Mouse (Mus musculus) heart, postnatal 0 days (tissue): ENCODE data around the gene Hs3st4. TPM values are rescaled to one million over a fixed set of nuclear protein-coding genes. Genes with fewer than 3 reads are reported as not detected.

Source experiments
- ATAC-seq: fragments of 200-750 bp; cut with Nextera tagmentation; 2 replicates; pipeline ENCODE4 v1.8.0; 2017; ENCODE audit warnings: low read depth, moderate number of reproducible peaks, moderate library complexity; ENCODE audit not compliant: insufficient read depth
- DNase-seq: peaks from one replicate; pipeline ENCODE4 v3.0.0-alpha.2; 2016; ENCODE audit warnings: low spot score
- H3K27ac ChIP-seq: fragments of 300-500 bp; sonication (generic); 2 replicates; pipeline ENCODE4 v1.5.1; 2014; ENCODE audit warnings: low read depth, mild to moderate bottlenecking
- H3K27me3 ChIP-seq: fragments of 300-500 bp; sonication (generic); 2 replicates; pipeline ENCODE4 v1.6.1; 2014; ENCODE audit warnings: low read length, mixed read lengths; ENCODE audit not compliant: control insufficient read depth, insufficient read depth
- H3K36me3 ChIP-seq: fragments of 300-500 bp; sonication (generic); replicated peaks from 2 replicates; pipeline ENCODE4 v1.6.1; 2014; ENCODE audit warnings: low read length, mixed read lengths; ENCODE audit not compliant: control insufficient read depth, insufficient read depth
- H3K4me1 ChIP-seq: fragments of 300-500 bp; sonication (generic); 2 replicates; pipeline ENCODE4 v1.6.1; 2014; ENCODE audit warnings: antibody characterized with exemption; ENCODE audit not compliant: control insufficient read depth, insufficient read depth
- H3K4me2 ChIP-seq: fragments of 300-500 bp; sonication (generic); 2 replicates; pipeline ENCODE4 v1.6.1; 2014; ENCODE audit warnings: low read depth, mild to moderate bottlenecking, low read length, moderate library complexity
- H3K4me3 ChIP-seq: fragments of 300-500 bp; sonication (generic); 2 replicates; pipeline ENCODE4 v1.5.1; 2014; ENCODE audit warnings: low read depth, low read length
- H3K9ac ChIP-seq: fragments of 300-500 bp; sonication (generic); replicated peaks from 2 replicates; pipeline ENCODE4 v1.6.1; 2014; ENCODE audit warnings: low read depth, low read length, mixed read lengths
- H3K9me3 ChIP-seq: fragments of 300-500 bp; sonication (generic); replicated peaks from 2 replicates; pipeline ENCODE4 v1.6.1; 2016; ENCODE audit warnings: low read length; ENCODE audit not compliant: control insufficient read depth
- CTCF ChIP-seq: IDR thresholded peaks from 2 replicates; pipeline ENCODE4 v1.5.1; 2016; ENCODE audit warnings: antibody characterized with exemption, control low read depth, low read depth
- EP300 ChIP-seq: IDR thresholded peaks from 2 replicates; pipeline ENCODE4 v1.6.1; 2016; ENCODE audit warnings: antibody characterized with exemption, low read depth
- WGBS: fragments of 180-500 bp; shearing (Covaris S2); extraction: QIAGEN DNeasy Blood & Tissue Kit; methylation state at CpG from one replicate; pipeline ENCODE4 v1.1.7; 2014; 5-methylcytosine and 5-hydroxymethylcytosine counted together
- polyA plus RNA-seq: library from polyadenylated mRNA; unstranded; fragments of >200 nt; fragmentation: Nextera tagmentation; extraction: Ambion mirVana; gene quantifications from 2 replicates; pipeline ENCODE4 v1.2.1, GENCODE M21; 2015
- total RNA-seq: library from RNA; depleted of rRNA; stranded (reverse); fragments of >200 nt; gene quantifications from 2 replicates; pipeline ENCODE4 v1.2.3, GENCODE M21; 2014; ENCODE audit warnings: low replicate concordance

The Hs3st4 gene
- total and polyA plus RNA-seq, 2 experiments from 2014 or later: 0.34 to 0.52 TPM

DNA sequence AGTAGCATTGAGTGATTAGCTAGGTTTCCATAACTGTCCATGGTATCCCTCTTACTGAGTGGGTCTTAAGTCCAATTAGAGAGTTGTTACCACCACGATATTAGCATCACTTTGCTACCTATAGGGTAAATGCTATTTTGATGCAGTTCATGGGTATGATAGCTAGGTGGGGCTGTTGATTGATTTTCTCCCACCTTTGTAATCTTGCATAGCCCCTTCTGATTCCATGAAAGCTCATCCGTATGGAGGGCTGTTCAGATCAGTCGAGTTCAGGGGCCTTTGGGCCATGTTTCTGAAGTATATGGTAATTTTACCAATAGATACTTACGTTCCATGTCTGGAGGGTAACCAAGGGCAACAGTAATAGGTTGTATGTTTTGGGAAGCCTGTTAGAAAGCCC is 400.8 kb downstream of the Hs3st4 start:
- TF ChIP-seq EP300 (no peak), CTCF (peak; percentile 44)
- H3K4me1 ChIP-seq: no peaks in the 10 kb centered on the region
- no peaks in the 10 kb centered on the region for H3K36me3 ChIP-seq
- H3K27me3 ChIP-seq: no peaks in the 10 kb centered on the region
- DNase-seq (no peak), ATAC-seq (no peak)
- H3K27ac ChIP-seq: no peak overlapping the region
- WGBS: 31% methylated on average over 4 of the region's 4 CpGs
- no peak overlapping the region for H3K4me3 ChIP-seq
- H3K4me2 ChIP-seq: no peak overlapping the region
- no peaks in the 10 kb centered on the region for H3K9me3 ChIP-seq
- no peak overlapping the region for H3K9ac ChIP-seq

DNA sequence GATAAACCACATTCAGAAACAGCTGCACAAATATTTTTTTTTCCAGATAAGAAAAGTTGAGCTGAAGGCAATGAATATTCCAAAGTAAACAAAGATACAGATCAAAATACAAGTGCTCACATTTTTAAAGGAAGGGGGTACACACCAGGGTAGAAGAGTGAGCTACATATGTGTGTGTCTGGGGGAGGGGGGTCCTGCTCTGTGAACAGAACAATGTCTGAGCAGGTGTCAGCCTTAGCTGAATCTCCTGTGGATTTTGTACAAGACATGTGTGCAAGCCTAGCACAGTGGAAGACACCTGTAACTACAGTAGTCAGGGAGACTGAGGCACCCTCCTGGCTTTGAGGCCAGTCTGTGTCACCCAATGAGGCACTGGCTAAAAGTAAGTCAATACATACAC is 416.5 kb downstream of the Hs3st4 start:
- H3K9ac ChIP-seq: no peak overlapping the region
- DNase-seq: no peak
- no peak overlapping the region for H3K4me2 ChIP-seq
- ATAC-seq: no peak
- no peak overlapping the region for H3K4me3 ChIP-seq
- no peaks in the 10 kb centered on the region for H3K27me3 ChIP-seq
- no peak for TF ChIP-seq CTCF
- TF ChIP-seq EP300: no peak
- H3K4me1 ChIP-seq: no peaks in the 10 kb centered on the region
- no peaks in the 10 kb centered on the region for H3K9me3 ChIP-seq
- H3K27ac ChIP-seq: no peak overlapping the region
- no peaks in the 10 kb centered on the region for H3K36me3 ChIP-seq

DNA sequence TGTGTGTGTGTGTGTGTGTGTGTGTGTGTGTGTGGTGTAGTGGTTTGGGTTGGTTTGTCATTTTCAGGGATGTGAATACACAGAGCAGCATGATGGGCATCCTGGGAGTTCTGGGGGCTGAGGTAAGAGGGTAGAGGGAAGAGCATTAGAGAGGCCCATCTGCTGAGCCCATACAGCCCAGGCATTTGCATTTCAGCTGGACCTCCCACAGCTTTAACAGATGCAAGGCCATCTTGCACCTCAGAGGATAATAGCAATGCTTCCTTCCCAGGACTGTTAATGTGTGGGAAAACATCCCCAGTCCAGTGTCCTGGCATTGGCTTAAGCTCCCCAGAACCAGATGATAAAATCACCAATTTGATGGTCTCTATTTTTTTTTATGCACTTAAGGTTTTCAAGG is 444.3 kb downstream of the Hs3st4 start:
- H3K4me1 ChIP-seq: no peaks in the 10 kb centered on the region
- H3K9me3 ChIP-seq: no peaks in the 10 kb centered on the region
- no peak overlapping the region for H3K4me3 ChIP-seq
- no peaks in the 10 kb centered on the region for H3K36me3 ChIP-seq
- H3K27ac ChIP-seq: no peak overlapping the region
- no peak overlapping the region for H3K4me2 ChIP-seq
- TF ChIP-seq CTCF (no peak), EP300 (no peak)
- ATAC-seq: no peak
- no peaks in the 10 kb centered on the region for H3K27me3 ChIP-seq
- no peak for DNase-seq
- no peak overlapping the region for H3K9ac ChIP-seq
